Mouse (Mus musculus): ENCODE measurements at regions not wholly inside any gene's neighbourhood (a gene's known extent, or its start where the extent isn't known, plus 50 kb on each side); places are given as distances from the start of the nearest gene placed in this dataset.

DNA sequence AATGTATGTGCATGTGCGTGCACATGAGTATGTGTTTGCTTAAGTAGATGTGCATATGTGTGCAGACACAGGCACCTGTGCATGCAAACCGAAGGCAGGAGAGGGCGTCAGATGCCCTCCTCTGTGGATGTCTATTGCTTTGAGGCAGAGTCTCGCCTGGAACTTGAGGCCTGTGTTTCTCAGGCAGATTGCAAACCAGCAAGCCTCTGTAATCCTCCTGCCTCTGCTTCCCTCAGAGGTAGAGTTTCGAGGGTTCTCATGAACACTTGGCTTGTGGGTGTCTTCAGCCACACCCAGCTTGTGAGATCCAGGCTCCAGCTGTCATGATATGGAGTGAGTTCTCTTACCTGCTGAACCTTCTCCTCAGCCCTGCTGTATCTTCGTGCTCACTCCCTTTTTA is 134.4 kb downstream of the Rchy1 start:
- DNase-seq (ENCODE audit: extremely low read depth, low read depth, low spot score) = no peak

DNA sequence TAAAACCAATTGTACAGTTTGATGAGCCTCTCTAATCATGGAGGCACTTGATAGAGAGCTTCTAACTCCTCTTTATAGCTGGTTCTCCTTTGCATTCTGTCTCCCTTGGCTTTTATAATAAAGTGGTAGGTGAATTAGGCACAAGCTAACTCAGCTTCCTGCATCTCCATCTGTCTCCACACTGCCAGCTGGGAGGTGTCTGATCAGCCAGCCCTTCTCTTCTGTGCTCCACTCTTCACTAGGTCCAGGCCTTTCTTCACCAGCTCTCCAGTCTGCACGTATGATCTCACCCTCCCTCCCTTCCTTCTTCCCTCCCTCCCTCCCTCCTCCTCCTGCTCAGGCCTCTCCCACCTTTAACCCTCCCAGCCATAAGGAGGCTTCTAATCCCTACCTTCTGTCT is 136.2 kb downstream of the Rchy1 start:
- DNase-seq (ENCODE audit: extremely low read depth, low read depth, low spot score) = no peak

DNA sequence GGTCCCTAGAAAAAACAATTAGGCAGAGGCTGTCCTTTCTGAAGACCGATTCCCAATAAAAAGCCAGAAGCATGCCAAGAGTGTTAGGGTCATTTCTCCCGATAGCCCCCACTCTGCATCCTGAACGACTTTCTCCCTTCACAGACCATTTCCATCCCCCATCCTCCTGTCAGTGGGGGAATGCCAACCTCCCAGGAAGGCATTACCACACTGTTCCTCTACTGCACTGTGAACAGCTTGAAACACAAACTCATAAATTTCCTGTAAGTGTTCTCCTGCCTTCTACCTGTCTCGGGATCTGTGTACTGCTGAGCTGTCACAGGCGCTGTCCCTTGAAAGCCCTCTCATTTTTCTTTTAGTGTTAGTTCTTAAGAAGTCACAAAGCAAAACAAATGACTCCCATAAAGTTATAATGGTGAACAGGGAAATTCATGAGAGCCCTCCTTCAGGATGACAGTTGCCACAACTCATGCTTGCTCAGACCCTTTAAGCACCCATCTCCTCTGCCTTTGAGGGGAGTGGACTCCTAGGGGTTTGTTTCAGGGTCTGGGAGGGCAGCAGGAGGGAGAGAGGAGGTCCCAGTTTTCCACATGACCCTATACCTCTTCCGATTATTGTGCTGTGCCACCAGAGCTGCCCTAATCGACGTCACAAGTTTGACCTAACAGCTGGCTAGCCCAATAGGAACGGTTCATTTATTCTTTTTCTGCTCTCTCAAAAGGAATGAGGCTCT is 139.9 kb downstream of the Rchy1 start:
- no peak for DNase-seq (ENCODE audit: extremely low read depth, low read depth, low spot score)

GRCm38 (mm10) chr5:91818800-91819199 is 144.1 kb downstream of the Rchy1 start:
- no peak for DNase-seq (ENCODE audit: extremely low read depth, low read depth, low spot score)

DNA sequence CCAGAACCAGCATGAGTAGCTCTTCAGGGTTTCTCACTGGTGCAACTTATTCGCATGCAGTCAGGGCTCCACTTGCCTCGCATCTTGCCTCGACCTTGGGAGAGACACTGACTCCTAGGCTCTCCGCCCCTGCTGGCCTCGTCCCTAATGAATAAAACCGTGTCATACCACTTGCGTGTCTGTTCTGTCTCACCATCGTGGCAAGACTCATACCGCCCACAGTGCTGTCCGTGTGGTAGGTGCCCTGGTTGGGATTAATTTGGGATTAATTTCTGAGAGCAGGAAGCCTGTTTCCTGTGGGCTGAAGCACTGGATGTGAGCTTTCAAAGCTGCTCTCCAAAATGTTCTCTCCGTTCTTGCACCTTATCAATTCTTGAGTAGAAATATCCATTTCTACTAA is 144.7 kb downstream of the Rchy1 start:
- DNase-seq (ENCODE audit: extremely low read depth, low read depth, low spot score) = no peak

- DNase-seq (ENCODE audit: extremely low read depth, low read depth, low spot score) = no peak
These were observed 146.4 kb downstream of the Rchy1 start for GRCm38 (mm10) chr5:91816376-91816950.

GRCm38 (mm10) chr5:91814956-91815355 is 147.9 kb downstream of the Rchy1 start:
- no peak for DNase-seq (ENCODE audit: extremely low read depth, low read depth, low spot score)

DNA sequence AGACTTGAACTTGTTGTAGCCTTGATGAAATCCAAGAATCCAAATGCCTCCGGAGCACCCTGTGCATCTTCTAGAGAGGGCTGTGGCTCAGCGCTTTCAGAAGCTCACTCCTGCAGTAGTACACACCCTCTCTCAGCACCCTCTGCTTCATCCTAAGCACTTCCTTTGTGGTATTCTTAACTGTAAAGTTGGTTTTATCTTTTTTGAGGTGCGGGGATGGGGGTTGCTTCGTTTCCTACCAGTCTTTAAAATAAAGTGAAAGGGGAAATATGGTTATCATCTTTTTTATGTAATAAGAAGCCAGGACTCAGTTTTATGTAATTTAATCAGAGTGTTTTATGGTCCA is 148.5 kb downstream of the Rchy1 start:
- DNase-seq (ENCODE audit: extremely low read depth, low read depth, low spot score) = no peak

GRCm38 (mm10) chr5:91813547-91814416 is 149.1 kb downstream of the Rchy1 start:
- DNase-seq (ENCODE audit: extremely low read depth, low read depth, low spot score) = no peak

DNA sequence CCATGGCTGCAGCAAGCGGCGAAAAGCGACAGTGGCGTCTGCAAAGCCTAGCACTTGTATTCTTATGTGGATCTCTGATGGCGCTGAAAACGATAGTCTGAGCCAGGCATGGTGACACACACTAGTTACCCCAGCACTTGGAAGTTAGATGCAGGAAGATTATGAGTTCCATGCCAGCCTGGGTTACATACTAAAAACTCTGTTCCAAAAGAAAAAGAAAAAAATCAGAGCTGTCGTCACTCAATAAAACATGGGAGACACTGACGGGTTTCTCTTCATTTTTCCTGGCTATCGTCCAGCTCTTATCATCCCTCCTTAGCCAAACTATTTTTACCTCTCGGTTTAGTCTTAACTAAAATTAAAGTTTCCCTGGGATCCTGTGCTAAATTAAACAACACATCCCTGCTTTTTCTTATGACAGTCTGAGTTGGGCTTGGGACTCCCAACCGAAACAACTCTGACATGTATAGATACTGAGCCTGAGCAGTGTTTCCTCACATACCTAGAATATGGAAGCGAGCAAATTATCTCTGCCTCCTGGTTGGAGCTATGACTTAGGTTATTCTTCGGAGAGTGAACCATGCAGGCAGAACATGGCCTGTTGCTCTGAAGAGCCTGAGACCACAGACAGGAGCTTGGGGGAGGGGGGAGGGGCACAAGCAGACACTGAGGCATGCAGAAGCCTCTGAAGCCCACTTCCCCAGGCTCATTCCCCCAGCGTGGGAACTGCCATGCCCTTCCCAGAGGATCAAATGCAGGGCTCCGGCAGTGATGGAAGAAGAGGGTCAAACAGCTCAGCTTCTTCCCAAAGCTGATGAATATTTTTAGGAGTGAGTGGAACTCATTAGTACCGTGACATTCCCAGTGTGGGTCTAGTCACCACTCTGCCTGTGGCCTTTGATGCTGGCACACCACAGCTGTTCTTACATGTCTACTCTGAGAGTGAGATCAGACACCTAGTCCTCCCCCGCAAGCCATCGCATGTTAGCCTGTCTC is 155.5 kb downstream of the Rchy1 start:
- no peak for DNase-seq (ENCODE audit: extremely low read depth, low read depth, low spot score)

GRCm38 (mm10) chr5:91801297-91801980 is 161.4 kb downstream of the Rchy1 start:
- no peak for DNase-seq (ENCODE audit: extremely low read depth, low read depth, low spot score)

DNA sequence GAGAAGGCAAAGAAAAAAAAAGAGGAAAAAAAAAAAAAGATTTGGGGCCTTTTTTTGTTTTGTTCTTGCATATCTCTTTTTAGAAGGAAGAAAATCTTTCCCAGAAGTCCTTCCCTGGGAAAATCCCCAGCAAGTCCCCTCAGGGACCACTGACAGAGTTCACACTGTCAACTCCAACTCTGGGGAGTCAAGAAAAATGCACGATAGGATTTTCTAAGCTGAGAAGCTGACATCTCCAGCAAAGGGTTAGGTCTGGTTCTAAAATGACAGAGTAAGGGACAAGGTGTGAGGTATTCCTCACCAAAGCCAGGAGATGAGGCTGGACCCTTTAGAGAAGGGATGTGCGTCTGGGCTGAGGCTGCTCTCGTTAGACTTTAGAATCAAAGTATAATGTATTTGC is 165.5 kb downstream of the Rchy1 start:
- DNase-seq (ENCODE audit: extremely low read depth, low read depth, low spot score) = no peak

DNA sequence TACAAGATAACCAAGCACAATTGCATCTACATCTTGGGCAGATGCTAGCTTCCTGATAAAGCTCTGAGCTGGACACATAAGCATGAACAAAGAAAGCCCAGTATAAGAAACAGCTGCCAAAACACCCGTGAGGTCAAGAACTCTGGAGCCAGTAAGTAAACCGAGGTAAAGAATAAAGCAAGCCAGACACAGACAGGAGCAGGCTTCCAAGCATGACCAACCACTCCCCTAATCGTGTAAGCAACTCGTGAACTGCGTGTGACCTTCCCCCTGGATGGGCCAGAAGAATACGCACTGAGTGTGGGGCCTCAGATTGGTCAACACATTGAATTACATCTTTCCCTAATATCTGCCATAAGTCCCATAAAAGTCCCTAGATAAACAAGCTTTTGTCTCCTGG is 170.1 kb downstream of the Rchy1 start:
- DNase-seq (ENCODE audit: extremely low read depth, low read depth, low spot score) = no peak

- no peak for DNase-seq (ENCODE audit: extremely low read depth, low read depth, low spot score)
These were observed 172.5 kb downstream of the Rchy1 start for GRCm38 (mm10) chr5:91790412-91790811.

DNA sequence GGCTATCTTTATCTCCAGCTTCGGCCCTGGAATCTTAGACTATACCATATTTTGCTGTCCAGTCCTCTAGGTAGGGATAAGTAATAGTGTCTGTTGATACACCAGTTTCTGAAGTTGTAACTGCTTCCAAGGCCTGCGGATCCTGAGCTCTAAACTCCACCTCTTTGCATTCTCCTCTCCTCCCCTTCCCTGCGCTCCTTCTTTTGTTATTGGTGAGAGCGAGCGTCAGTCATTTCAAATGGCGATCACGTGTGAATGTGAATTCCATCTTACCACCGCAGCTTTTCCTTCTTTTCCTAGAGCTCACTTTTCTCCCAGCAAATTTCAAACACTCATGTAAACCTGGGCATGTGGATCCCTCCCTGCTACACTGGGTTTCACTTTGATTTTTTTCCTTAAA is 178.9 kb downstream of the Rchy1 start:
- no peak for DNase-seq (ENCODE audit: extremely low read depth, low read depth, low spot score)

DNA sequence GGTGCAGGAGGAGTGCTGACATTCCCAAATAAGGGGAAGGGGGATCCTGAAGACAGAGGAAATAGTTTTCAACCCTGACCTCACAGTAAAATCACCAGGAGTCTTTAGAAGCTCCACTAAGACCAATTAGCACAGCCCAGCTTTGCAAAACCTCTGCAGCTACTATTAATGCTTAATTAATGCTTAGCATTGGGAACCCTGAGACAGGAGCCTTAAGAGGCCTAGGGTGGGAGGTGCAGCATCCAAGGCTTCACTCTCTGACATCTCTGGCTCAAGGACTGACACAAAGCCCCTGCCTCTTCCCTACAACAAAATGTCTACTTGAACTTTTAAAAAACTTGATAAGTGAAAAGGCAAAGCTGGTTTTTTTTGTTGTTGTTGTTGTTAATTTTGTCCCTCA is 185.9 kb downstream of the Rchy1 start:
- no peak for DNase-seq (ENCODE audit: extremely low read depth, low read depth, low spot score)

DNA sequence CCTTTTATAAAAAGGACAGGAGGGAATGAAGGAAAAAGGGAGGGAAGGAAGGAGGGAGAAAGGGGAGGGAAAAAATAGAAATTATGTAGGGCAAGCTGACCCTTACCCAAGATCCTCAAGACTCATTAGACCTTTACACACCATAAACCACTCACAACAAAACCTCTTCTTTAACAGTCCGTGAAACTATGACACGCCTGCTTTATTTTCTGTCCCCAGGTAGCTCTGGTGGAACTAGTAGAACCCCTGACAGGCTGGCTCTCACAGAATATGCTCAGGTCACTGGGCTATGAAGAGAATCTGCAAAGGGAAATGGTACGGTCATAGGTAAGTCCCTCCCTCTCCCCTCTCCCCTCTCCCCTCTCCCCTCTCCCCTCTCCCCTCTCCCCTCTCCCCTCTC is 188.8 kb downstream of the Rchy1 start:
- DNase-seq (ENCODE audit: extremely low read depth, low read depth, low spot score) = no peak

DNA sequence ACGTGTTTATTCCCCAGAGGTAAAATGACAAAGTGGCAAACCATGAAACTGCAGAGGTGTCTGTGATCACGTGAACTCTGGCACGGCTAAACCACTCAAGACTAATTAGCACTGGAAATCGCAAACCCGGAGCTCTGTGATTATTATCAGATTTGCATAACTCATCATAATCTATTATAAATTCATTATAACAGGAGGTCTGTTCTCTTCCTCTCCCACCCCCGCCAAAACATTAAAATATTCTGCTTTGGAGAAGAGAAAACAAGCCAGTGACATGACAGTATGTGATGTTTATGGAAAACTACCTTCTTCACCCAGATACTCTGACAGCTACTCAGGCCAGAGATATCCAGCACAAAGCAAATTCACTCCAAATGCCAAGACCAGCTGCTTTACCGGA is 195.0 kb downstream of the Rchy1 start:
- DNase-seq (ENCODE audit: extremely low read depth, low read depth, low spot score) = no peak

- DNase-seq (ENCODE audit: extremely low read depth, low read depth, low spot score) = no peak
These were observed 195.8 kb downstream of the Rchy1 start for GRCm38 (mm10) chr5:91767060-91767459.

- DNase-seq (ENCODE audit: extremely low read depth, low read depth, low spot score) = no peak
These were observed 198.2 kb downstream of the Rchy1 start for GRCm38 (mm10) chr5:91764621-91765020.

Data from fat pad, adult 2 months (tissue).